Mouse (Mus musculus) stomach, postnatal 0 days (tissue): ENCODE data around the gene Gatad2b. TPM values are rescaled to one million over a fixed set of nuclear protein-coding genes. Genes with fewer than 3 reads are reported as not detected.

Experiments
- ATAC-seq: fragments of 200-750 bp; cut with Nextera tagmentation; 2 replicates; pipeline ENCODE4 v1.8.0; 2017; ENCODE audit not compliant: low FRiP score, low TSS enrichment
- DNase-seq: peaks from one replicate; pipeline ENCODE4 v3.0.0-alpha.2; 2016; ENCODE audit warnings: low spot score
- H3K27ac ChIP-seq: fragments of 300-500 bp; sonication (generic); replicated peaks from 2 replicates; pipeline ENCODE4 v1.5.1; 2014; ENCODE audit warnings: mild to moderate bottlenecking, control low read depth
- H3K27me3 ChIP-seq: fragments of 300-500 bp; sonication (generic); 2 replicates; pipeline ENCODE4 v1.6.1; 2014; ENCODE audit warnings: low read length; ENCODE audit not compliant: control insufficient read depth, insufficient read depth
- H3K36me3 ChIP-seq: fragments of 300-500 bp; sonication (generic); 2 replicates; pipeline ENCODE4 v1.6.1; 2014; ENCODE audit warnings: low read length, mixed read lengths; ENCODE audit not compliant: control insufficient read depth, insufficient read depth
- H3K4me1 ChIP-seq: fragments of 300-500 bp; sonication (generic); replicated peaks from 2 replicates; pipeline ENCODE4 v1.6.1; 2014; ENCODE audit warnings: antibody characterized with exemption; ENCODE audit not compliant: control insufficient read depth, insufficient read depth
- H3K4me2 ChIP-seq: fragments of 300-500 bp; sonication (generic); replicated peaks from 2 replicates; pipeline ENCODE4 v1.6.1; 2014; ENCODE audit warnings: low read depth, mild to moderate bottlenecking, control low read depth, moderate library complexity
- H3K4me3 ChIP-seq: fragments of 300-500 bp; sonication (generic); 2 replicates; pipeline ENCODE4 v1.5.1; 2014; ENCODE audit warnings: low read depth, low read length, control low read depth
- H3K9ac ChIP-seq: fragments of 300-500 bp; sonication (generic); 2 replicates; pipeline ENCODE4 v1.6.1; 2014; ENCODE audit warnings: mild to moderate bottlenecking, low read length, control low read depth, mixed read lengths
- H3K9me3 ChIP-seq: fragments of 300-500 bp; sonication (generic); 2 replicates; pipeline ENCODE4 v1.6.1; 2016; ENCODE audit warnings: low read length; ENCODE audit not compliant: control insufficient read depth
- CTCF ChIP-seq: IDR thresholded peaks from 2 replicates; pipeline ENCODE4 v1.5.1; 2016; ENCODE audit warnings: antibody characterized with exemption, low read depth, mild to moderate bottlenecking, moderate library complexity
- EP300 ChIP-seq: optimal IDR thresholded peaks from 2 replicates; pipeline ENCODE3; 2016; ENCODE audit warnings: antibody characterized with exemption
- WGBS: fragments of 180-500 bp; shearing (Covaris S2); extraction: QIAGEN DNeasy Blood & Tissue Kit; methylation state at CpG from one replicate; pipeline ENCODE4 v1.1.7; 2014; 5-methylcytosine and 5-hydroxymethylcytosine counted together
- polyA plus RNA-seq: library from polyadenylated mRNA; unstranded; fragments of >200 nt; fragmentation: Nextera tagmentation; extraction: Ambion mirVana; gene quantifications from 2 replicates; pipeline ENCODE4 v1.2.1, GENCODE M21; 2015

Gatad2b gene
- polyA plus RNA-seq, 1 experiment from 2014 or later: 4.8 TPM

- Histone ChIP-seq H3K4me1 (0 out of 2 replicates have a peak, but pooled peaks cover 4% of the 10 kb centered on the region), H3K36me3 (peaks cover 7% of the 10 kb centered on the region; the same call in 1 of the 2 replicates), H3K9me3 (no peaks in the 10 kb centered on the region), H3K27me3 (no peaks in the 10 kb centered on the region), H3K9ac (no peak overlapping the region), H3K4me3 (no peak overlapping the region), H3K4me2 (no peak overlapping the region), H3K27ac (no peak overlapping the region)
- ATAC-seq: no peak
- 86% methylated on average over 16 of the region's 16 CpGs for whole genome bisulfite sequencing
- DNase-seq: no peak
- TF ChIP-seq CTCF (no peak), EP300 (no peak)
These were observed 24.0 kb upstream of the Gatad2b start for GRCm38 (mm10) chr3:90268971-90269370.

GRCm38 (mm10) chr3:90270784-90271183, 22.2 kb upstream of the Gatad2b start:
- Histone ChIP-seq H3K4me3 (no peak overlapping the region), H3K4me2 (no peak overlapping the region), H3K9me3 (no peaks in the 10 kb centered on the region), H3K4me1 (0 out of 2 replicates have a peak, but pooled peaks cover 4% of the 10 kb centered on the region), H3K27ac (no peak overlapping the region), H3K27me3 (no peaks in the 10 kb centered on the region), H3K9ac (no peak overlapping the region), H3K36me3 (peaks cover 7% of the 10 kb centered on the region; the same call in 1 of the 2 replicates)
- TF ChIP-seq CTCF: no peak
- TF ChIP-seq EP300: no peak
- 89% methylated on average over 8 of the region's 8 CpGs for WGBS
- ATAC-seq: no peak
- DNase-seq: no peak

GRCm38 (mm10) chr3:90272170-90272569, 20.8 kb upstream of the Gatad2b start:
- no peaks in the 10 kb centered on the region for H3K27me3 ChIP-seq
- no peak for DNase-seq
- H3K9ac ChIP-seq: no peak overlapping the region
- no peak overlapping the region for H3K4me2 ChIP-seq
- no peaks in the 10 kb centered on the region for H3K4me1 ChIP-seq
- no peak for TF ChIP-seq EP300
- 57% methylated on average over 9 of the region's 9 CpGs for whole genome bisulfite sequencing
- H3K36me3 ChIP-seq: peaks cover 7% of the 10 kb centered on the region
- H3K4me3 ChIP-seq: no peak overlapping the region
- H3K9me3 ChIP-seq: no peaks in the 10 kb centered on the region
- no peak overlapping the region for H3K27ac ChIP-seq
- no peak for ATAC-seq

GRCm38 (mm10) chr3:90273855-90274254, 19.1 kb upstream of the Gatad2b start:
- Histone ChIP-seq H3K9me3 (no peaks in the 10 kb centered on the region), H3K27me3 (no peaks in the 10 kb centered on the region), H3K9ac (no peak overlapping the region), H3K36me3 (peaks cover 7% of the 10 kb centered on the region; the same call in 1 of the 2 replicates), H3K4me3 (no peak overlapping the region), H3K4me1 (no peaks in the 10 kb centered on the region), H3K4me2 (no peak overlapping the region), H3K27ac (no peak overlapping the region)
- WGBS: 92% methylated on average over 22 of the region's 22 CpGs
- DNase-seq (no peak), ATAC-seq (no peak; the same call in 1 of the 2 replicates)
- no peak for TF ChIP-seq EP300
- TF ChIP-seq CTCF: no peak

- Histone ChIP-seq H3K27me3 (no peaks in the 10 kb centered on the region), H3K4me1 (no peaks in the 10 kb centered on the region), H3K36me3 (peaks cover 7% of the 10 kb centered on the region; the same call in 1 of the 2 replicates), H3K4me3 (no peak overlapping the region), H3K4me2 (no peak overlapping the region), H3K9ac (no peak overlapping the region), H3K9me3 (no peaks in the 10 kb centered on the region), H3K27ac (no peak overlapping the region)
- 88% methylated on average over 11 of the region's 11 CpGs for WGBS
- DNase-seq (no peak), ATAC-seq (no peak)
- TF ChIP-seq CTCF: no peak
These were observed 17.7 kb upstream of the Gatad2b start for GRCm38 (mm10) chr3:90275286-90275685.

GRCm38 (mm10) chr3:90276858-90277257, 16.1 kb upstream of the Gatad2b start:
- H3K4me1 ChIP-seq: no peaks in the 10 kb centered on the region
- DNase-seq: no peak

More at GRCm38 (mm10) chr3:90276858-90277257, 16.1 kb upstream of the Gatad2b start:
- no peak for ATAC-seq
- Histone ChIP-seq H3K9ac (no peak overlapping the region), H3K27ac (no peak overlapping the region), H3K27me3 (no peaks in the 10 kb centered on the region), H3K36me3 (no peaks in the 10 kb centered on the region; the same call in 1 of the 2 replicates), H3K9me3 (no peaks in the 10 kb centered on the region), H3K4me3 (no peak overlapping the region), H3K4me2 (no peak overlapping the region)
- 49% methylated on average over 14 of the region's 16 CpGs for WGBS
- TF ChIP-seq CTCF (no peak), EP300 (no peak)
